Mouse (Mus musculus) T-helper 2 cell (primary cell): Measurements from ENCODE around the gene Wdr20.

Experiments
- in situ Hi-C: fragments of 300-600 bp; cut with MboI, MseI; formaldehyde crosslinking; loops from one replicate; pipeline ENCODE4 v1.15.1; 2025; ENCODE audit warnings: high pct_unique_total_duplicates

Wdr20 gene

DNA sequence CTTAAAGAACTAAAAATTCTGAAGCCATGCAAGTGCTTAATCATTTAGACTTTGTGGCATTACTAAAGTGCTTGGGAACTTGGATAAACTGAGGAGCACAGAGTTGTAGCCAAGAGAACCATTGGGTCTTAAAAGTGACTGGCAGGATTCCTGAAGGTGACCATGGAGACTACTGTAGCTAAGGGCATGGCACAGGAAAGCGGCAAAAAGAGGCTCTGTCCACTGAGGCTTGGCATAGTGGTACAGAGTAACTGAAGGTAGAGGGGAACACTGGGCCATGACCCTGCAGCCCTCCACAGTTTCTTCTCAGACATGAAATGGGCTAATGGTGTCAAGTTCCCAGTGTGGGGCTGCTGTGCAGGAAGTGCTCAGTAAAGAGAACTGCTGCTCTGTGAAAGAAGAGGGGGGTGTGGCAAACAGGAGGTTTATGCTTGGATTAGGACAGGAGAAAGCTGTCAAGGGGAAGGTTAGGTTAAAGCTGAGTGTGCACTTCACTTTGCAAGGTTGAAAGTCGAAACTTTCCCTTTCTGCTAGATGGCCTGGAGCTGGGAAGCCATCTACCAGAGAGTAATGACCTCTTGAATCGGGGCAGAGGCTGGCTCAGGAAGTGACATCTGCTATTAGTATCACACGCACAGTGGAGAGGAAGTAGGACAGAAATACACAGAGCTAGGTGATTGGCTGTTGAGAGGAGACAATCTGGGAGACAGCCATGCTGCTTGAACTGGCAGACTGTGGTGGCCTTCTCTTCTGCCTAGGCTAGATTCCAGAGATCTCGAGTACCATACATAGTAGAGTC lies 38.1 kb downstream of the Wdr20 start:
- in situ Hi-C loops = no loop called here

DNA sequence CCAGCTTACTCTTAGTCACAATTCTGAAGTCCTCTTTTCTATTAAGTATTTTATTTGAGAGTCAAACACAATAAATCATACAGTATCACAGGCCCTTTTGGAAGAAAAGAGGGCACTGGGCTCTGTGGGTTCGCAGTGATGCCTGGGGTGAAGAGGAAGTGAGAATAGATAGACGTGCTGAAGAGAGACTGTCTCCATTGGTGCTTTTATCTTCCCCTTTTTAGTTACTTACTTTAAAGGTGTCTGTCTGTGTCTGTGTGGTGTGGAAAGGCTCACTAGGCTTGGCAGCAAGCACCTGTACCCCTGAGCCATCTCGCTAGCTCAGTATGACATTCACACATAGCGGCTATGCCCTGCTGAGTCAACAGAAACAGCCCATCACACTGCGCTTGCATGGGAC lies 40.1 kb downstream of the Wdr20 start:
- in situ Hi-C loops = no loop called here

- in situ Hi-C loops = no loop called here
Observed at GRCm38 (mm10) chr12:110779296-110779695, 41.6 kb downstream of the Wdr20 start.

- in situ Hi-C loops = no loop called here
Observed at GRCm38 (mm10) chr12:110781181-110781580, 43.4 kb downstream of the Wdr20 start.

GRCm38 (mm10) chr12:110782278-110782677 lies 44.5 kb downstream of the Wdr20 start:
- in situ Hi-C loops = no loop called here

GRCm38 (mm10) chr12:110784211-110784610 lies 46.5 kb downstream of the Wdr20 start:
- in situ Hi-C loops = no loop called here

- in situ Hi-C loops = no loop called here
Observed at GRCm38 (mm10) chr12:110786243-110786642, 48.5 kb downstream of the Wdr20 start.

GRCm38 (mm10) chr12:110790580-110790979 lies 52.8 kb downstream of the Wdr20 start:
- in situ Hi-C loops = no loop called here

- in situ Hi-C loops = no loop called here
Observed at GRCm38 (mm10) chr12:110791026-110791425, 53.3 kb downstream of the Wdr20 start.

DNA sequence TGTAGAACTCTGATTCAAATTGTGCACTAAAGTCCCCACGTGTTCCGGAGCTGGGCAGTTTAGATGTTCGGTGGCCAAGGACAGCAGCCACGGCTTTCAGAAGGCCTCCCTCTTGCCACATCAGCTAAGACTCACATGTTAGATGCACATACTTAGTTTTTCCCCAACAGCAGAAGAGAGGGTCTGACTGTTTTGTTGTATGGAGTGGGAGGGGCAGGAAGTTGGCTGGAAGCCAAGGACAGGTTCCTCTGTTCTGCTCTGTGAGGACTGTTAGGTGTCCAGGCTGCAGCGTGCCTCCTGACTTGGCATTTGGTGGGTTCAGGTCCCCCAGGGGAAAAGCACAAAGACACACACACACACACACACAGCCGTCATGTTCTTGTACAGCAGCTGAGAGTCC lies 57.3 kb downstream of the Wdr20 start:
- in situ Hi-C loops = no loop called here

DNA sequence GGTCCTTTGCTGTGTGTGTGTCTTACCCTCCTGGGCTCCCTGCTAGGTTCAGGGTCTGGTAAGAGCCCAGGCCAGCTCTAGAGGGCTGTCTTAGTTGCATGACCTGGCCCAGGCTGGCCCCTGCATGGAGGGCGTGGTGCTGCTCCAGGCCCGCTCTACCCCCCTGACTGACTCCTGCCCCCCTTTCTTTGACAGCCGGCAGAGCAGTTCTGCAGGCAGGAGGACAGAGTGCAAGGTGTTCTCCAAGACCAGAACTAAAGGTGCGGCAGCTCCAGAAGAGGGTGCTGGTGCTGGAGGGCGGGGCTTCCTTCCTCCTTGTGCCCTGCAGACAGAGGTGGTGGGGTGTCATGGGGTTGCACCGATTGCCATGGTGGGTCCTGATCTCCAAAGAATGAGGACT lies 59.0 kb downstream of the Wdr20 start:
- in situ Hi-C loops = no loop called here

DNA sequence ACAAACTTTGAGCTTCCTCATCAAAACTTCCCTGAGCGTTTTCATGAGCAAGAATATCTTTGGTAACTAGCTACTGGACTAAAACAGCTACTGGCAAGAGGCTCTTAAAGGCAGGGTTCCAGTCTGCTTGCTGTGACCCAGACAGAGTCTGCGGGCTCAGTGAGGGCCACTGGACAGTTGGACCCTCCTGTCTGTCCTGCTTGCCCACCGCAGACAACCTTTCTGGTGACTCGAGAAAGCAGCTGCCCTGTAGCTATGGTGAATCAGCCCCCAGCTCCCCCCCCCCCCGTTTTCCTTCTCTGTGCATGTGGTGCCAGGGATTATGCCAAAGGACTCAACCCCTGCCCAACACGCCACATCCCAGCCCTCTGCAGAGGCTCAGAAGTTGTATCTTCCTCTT lies 59.5 kb downstream of the Wdr20 start:
- in situ Hi-C loops = no loop called here

GRCm38 (mm10) chr12:110797842-110798431 lies 60.2 kb downstream of the Wdr20 start:
- in situ Hi-C loops = no loop called here

GRCm38 (mm10) chr12:110799226-110799625 lies 61.5 kb downstream of the Wdr20 start:
- in situ Hi-C loops = no loop called here

- in situ Hi-C loops = no loop called here
Observed at GRCm38 (mm10) chr12:110801876-110802464, 64.2 kb downstream of the Wdr20 start.

DNA sequence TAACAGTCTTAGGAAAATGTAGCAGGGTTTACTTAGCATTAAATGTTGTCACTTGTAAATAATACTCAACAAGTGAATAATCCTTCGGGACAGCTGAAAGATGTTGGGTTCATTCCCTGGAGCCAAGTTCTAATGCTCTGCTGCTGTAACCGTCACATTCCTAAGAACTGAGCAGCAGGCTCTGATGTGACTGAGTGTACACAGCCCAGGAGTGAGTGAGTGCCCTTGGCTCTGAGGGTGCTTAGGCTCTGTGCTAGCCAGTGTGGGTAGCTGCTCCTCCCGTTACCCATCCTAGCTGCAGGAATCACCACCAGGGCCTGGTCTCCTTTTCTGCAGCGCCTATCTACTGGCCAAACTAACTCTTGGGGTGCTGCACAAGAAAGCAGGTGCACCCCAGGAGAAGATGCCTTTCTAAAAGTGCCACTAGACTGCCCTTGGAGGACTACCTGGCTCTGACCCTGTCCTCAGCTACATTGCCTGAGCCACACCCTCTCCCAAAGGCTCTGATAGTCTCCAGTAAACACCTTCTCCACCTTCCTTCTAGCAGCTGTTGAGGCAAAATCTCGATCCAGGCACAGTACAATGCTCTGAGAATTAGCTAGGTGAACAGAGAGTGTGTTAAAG lies 65.0 kb downstream of the Wdr20 start:
- in situ Hi-C loops = no loop called here

- in situ Hi-C loops = no loop called here
Observed at GRCm38 (mm10) chr12:110804261-110804660, 66.5 kb downstream of the Wdr20 start.

- in situ Hi-C loops = no loop called here
Observed at GRCm38 (mm10) chr12:110806301-110806970, 68.7 kb downstream of the Wdr20 start.

DNA sequence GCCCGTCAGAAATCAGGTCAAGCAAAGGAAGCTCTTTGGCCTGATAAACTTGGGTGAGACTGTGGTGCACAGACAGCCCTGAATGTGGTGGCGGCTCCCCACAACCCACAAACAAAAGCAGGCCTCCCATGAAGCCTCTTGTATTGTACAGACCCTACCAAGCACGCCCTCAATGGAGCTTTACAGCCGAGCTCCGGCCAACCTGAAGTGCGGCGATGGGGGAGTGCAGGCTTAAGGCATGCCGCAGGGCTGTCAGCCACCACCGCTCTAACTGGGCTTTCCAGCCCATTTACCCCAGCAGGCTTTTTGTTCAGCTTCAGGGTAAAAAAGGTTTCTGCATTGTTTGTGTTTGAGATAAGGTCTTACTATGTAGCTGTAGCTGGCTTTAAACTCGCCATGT lies 70.7 kb downstream of the Wdr20 start:
- in situ Hi-C loops = no loop called here

DNA sequence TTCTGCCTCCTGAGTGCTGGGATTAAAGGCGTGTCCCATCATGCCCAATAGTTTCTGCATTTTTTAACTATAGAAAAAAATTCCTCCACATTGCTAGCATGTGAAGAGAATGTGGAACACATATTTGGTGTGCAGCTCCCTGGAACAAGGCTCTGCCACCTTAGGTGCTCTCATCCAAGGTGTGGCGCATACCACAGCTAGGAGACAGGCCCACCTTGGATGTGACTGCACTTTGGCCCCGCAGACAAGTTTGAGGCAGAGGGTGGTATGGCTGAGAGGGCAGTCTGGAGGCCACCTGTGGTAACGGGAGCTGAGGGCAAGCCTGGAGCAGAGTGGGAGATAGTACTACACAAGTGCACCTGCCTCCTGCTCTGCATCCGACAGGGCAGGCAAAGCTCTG lies 71.1 kb downstream of the Wdr20 start:
- in situ Hi-C loops = no loop called here

- in situ Hi-C loops = no loop called here
Observed at GRCm38 (mm10) chr12:110813132-110813531, 75.4 kb downstream of the Wdr20 start.

- in situ Hi-C loops = no loop called here
Observed at GRCm38 (mm10) chr12:110813624-110814023, 75.9 kb downstream of the Wdr20 start.
